Mouse (Mus musculus) ES-Bruce4 (cell line): ENCODE measurements around the gene Rimklb.

ENCODE experiments used
- CTCF ChIP-seq: IDR thresholded peaks from one replicate; pipeline ENCODE4 v1.8.1; 2011; ENCODE audit warnings: low read depth, low read length
- EP300 ChIP-seq: IDR thresholded peaks from 2 replicates; pipeline ENCODE4 v1.6.1; 2011; ENCODE audit warnings: low read depth, low read length; ENCODE audit not compliant: insufficient read depth
- POLR2A ChIP-seq: IDR thresholded peaks from one replicate; pipeline ENCODE4 v1.8.1; 2011; ENCODE audit warnings: low read length; ENCODE audit not compliant: insufficient read depth

DNA sequence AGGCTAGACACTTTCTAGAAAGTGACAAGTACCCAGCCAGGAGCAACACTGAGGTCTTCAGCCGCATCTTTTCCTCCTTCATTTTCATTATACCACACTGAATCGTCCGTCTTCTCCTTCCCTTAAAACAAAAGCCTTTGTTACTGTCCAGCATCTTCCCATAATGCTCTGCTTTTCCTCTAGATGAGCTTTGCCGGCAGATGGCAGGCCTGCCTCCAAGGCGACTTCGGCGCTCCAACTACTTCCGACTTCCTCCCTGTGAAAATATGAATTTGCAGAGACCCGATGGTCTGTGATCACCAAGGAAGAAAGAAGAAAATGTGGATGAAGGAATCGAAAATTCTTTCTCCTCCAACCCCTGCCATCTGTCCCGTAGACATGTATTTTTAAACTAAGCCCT, 29.6 kb upstream of the Rimklb start:
- no peak for TF ChIP-seq POLR2A
- no peak for TF ChIP-seq EP300
- TF ChIP-seq CTCF, result peak; percentile 24
